Mouse (Mus musculus) forelimb bud, embryonic 11.5 days (tissue): ENCODE results near the gene Olfr1085.
"Not testable (repeated sequence)": the region's sequence is repeated elsewhere in the genome, so short reads cannot be mapped to it uniquely, and the experiment has no call there.

Source experiments
- DNase-seq: peaks from one replicate; pipeline ENCODE4 v3.0.0-alpha.2; 2012; ENCODE audit warnings: low read depth, low spot score

The Olfr1085 gene

DNA sequence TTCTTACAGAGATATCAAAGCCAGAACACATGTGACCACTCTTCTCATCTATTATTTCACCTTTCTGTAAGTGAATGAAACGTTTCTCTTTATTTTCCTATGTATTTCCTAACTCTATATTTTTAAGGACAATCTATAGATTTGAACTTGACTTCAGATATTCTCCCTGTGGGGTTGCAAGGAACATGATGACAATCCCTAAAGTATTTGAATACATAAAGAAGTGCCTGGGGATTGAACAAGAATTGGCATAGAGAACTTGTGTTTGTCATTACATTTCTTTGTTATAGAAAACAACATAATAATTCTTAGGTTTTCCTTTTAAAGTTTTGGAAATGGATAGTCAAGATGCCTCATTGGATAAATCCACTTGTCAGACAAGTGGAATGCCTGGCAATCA lies at the start of gene Olfr1085:
Gene Olfr1085, minus strand, starts transcription at position 101 of the 400 bp plus-strand sequence.
- DNase-seq: no peak

- no peak for DNase-seq
These were observed 36.5 kb upstream of the Olfr1085 start, which contains the start of gene Olfr1087 for GRCm38 (mm10) chr2:86698295-86698694. Gene Olfr1087 (minus strand): TSS chr2:86698395.

GRCm38 (mm10) chr2:86679992-86680391 lies 18.2 kb upstream of the Olfr1085 start, which contains the start of gene Olfr1086:
Gene Olfr1086 (minus strand): TSS chr2:86680092.
- no peak for DNase-seq

DNA sequence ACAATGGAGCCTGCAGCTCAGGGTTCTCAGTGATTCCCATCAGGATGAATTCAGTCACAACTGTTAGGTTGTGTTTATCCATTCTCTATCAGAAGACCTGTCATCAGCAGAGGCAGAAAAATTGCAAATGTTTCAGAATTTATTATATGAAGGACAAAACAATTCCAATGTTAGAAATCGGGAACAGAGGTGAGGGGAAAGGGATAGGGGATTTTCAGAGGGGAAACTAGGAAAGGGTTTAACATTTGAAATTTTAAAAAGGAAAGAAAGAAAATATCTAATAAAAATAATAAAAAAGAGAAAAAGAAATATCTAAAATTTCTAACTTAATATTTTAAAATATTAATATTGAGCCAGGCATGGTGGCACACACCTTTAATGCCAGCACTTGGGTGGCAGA lies 22.2 kb downstream of the Olfr1085 start, which contains the start of gene Olfr1084:
Gene Olfr1084, minus strand, starts transcription at position 101 of the 400 bp plus-strand sequence.
- DNase-seq: not testable (repeated sequence)
